In the genomic region with DNA sequence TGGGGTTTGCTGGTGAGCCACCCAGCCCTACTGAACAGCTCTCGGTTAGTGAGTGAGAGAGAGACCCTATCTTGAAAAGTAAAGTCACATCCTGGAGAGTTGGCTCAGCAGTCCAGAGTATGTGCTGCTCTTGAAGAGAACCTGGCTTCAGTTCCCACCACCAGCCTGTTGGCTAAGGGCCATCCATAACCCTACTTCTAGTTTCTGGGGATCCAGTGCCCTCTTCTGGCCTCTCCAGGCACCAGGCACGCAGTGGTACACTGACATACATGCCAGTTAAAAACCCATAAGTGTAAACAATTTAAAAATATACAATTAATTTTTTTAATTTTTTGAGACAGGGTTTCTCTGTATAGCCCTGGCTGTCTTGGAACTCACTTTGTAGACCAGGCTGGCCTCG, we compare ENCODE assay signal across 14 mouse cellular contexts. TPM values are rescaled to one million over a fixed set of nuclear protein-coding genes. Genes with fewer than 3 reads are reported as not detected.
DNase-seq lines count a peak whose midpoint lies in the region; ATAC-seq and TF ChIP-seq lines count a peak whose summit lies in the region.
"Had no signal": no experiment of that assay in that cellular context is flagged by ENCODE, and none has a peak within 500 bp of the region (broad histone marks: within the 10 kb centered on the region; RNA-seq: fewer than 3 reads in every experiment).

No protein-coding gene starts in this region.

- WGBS in thymus, adult 2 months: 86% methylated on average over 3 of the region's 3 CpGs
- WGBS in liver, postnatal 0 days (ENCODE audit: insufficient replicate concordance): 88% methylated on average over 3 of the region's 3 CpGs
- WGBS in heart, embryonic 12.5 days: 75% methylated on average over 3 of the region's 3 CpGs

- peak overlapping the region; percentile 28; the same call in 1 of the 2 replicates for H3K9ac ChIP-seq in liver, postnatal 0 days (replicated peaks)
- H3K9ac ChIP-seq in heart, embryonic 12.5 days: no peak overlapping the region
- H3K9ac ChIP-seq: forebrain, embryonic 13.5 days; heart, embryonic 15.5 days; neural tube, embryonic 15.5 days had no signal

- no peak for TF ChIP-seq POLR2A in thymus, adult 2 months (IDR thresholded peaks at IDR 0.05; ENCODE audit: control insufficient read depth, extremely low read depth, insufficient read depth, low read length, poor library complexity)

- no peaks in the 10 kb centered on the region for H3K9me3 ChIP-seq in liver, postnatal 0 days (ENCODE audit: low read length)
- H3K9me3 ChIP-seq in heart, embryonic 12.5 days (replicated peaks): no peaks in the 10 kb centered on the region
- H3K9me3 ChIP-seq: forebrain, embryonic 13.5 days; heart, embryonic 15.5 days; limb, embryonic 10.5 days; midbrain, embryonic 10.5 days; neural tube, embryonic 15.5 days had no signal

- H3K27ac ChIP-seq in thymus, adult 2 months (ENCODE audit: control insufficient read depth, insufficient read depth, low read length): no peak overlapping the region
- H3K27ac ChIP-seq in liver, postnatal 0 days (ENCODE audit: low read depth): no peak overlapping the region
- no peak overlapping the region for H3K27ac ChIP-seq in heart, embryonic 12.5 days (ENCODE audit: poor library complexity, severe bottlenecking)
- H3K27ac ChIP-seq: forebrain, embryonic 13.5 days; heart, embryonic 15.5 days; limb, embryonic 10.5 days; midbrain, embryonic 10.5 days; neural tube, embryonic 15.5 days had no signal

- no peak for ATAC-seq in liver, postnatal 0 days
- ATAC-seq in heart, embryonic 12.5 days (ENCODE audit: insufficient number of reproducible peaks, low FRiP score): no peak
- ATAC-seq: forebrain, embryonic 13.5 days had no signal

- H3K36me3 ChIP-seq in thymus, adult 2 months (ENCODE audit: control insufficient read depth, insufficient read depth, low read length): no peaks in the 10 kb centered on the region
- peaks cover 2% of the 10 kb centered on the region; the same call in 1 of the 2 replicates for H3K36me3 ChIP-seq in liver, postnatal 0 days (replicated peaks; ENCODE audit: insufficient read depth, low read length)
- H3K36me3 ChIP-seq in heart, embryonic 12.5 days: peaks cover 9% of the 10 kb centered on the region

- no peak overlapping the region for H3K4me3 ChIP-seq in thymus, adult 2 months (ENCODE audit: control insufficient read depth, insufficient read depth, low read length)
- no peak overlapping the region for H3K4me3 ChIP-seq in liver, postnatal 0 days (ENCODE audit: low read depth, low read length)
- no peak overlapping the region for H3K4me3 ChIP-seq in heart, embryonic 12.5 days
- H3K4me3 ChIP-seq: forebrain, embryonic 13.5 days; heart, embryonic 15.5 days; limb, embryonic 10.5 days; midbrain, embryonic 10.5 days; neural tube, embryonic 15.5 days had no signal

- peak overlapping the region; percentile 79; the same call in 1 of the 2 replicates for H3K4me2 ChIP-seq in liver, postnatal 0 days (ENCODE audit: low read depth, low read length)
- no peak overlapping the region for H3K4me2 ChIP-seq in heart, embryonic 12.5 days
- H3K4me2 ChIP-seq: forebrain, embryonic 13.5 days; heart, embryonic 15.5 days; neural tube, embryonic 15.5 days had no signal

- TF ChIP-seq CTCF in thymus, adult 2 months (IDR thresholded peaks at IDR 0.05; ENCODE audit: borderline replicate concordance, control insufficient read depth, extremely low read depth, insufficient read depth, low read length, poor library complexity): no peak
- TF ChIP-seq CTCF in liver, postnatal 0 days (IDR thresholded peaks at IDR 0.05; ENCODE audit: low read depth): peak; percentile 51

- peaks cover 16% of the 10 kb centered on the region for H3K4me1 ChIP-seq in thymus, adult 2 months (replicated peaks; ENCODE audit: control insufficient read depth, insufficient read depth, low read length)
- peaks cover 27% of the 10 kb centered on the region for H3K4me1 ChIP-seq in liver, postnatal 0 days (ENCODE audit: insufficient read depth)
- H3K4me1 ChIP-seq in heart, embryonic 12.5 days (replicated peaks): peaks cover 26% of the 10 kb centered on the region
- H3K4me1 ChIP-seq: neural tube, embryonic 15.5 days had no signal

- intact Hi-C loops in heart, postnatal 25 days (cut with DNase I): loop anchor here (10.0 kb wide), 1 partner anchor 284 kb away; the partner anchor contains the start of gene Dhx8

- DNase-seq in heart, adult 11 months: peak; percentile 76
- no peak for DNase-seq in heart, postnatal 25 days (ENCODE audit: low spot score)
- peak; percentile 36 for DNase-seq in thymus, adult 2 months
- DNase-seq in thymus, adult 18-20 months: no peak
- no peak for DNase-seq in liver, postnatal 0 days
- no peak for DNase-seq in testis, postnatal 10 days (ENCODE audit: low spot score)
- DNase-seq in gastrocnemius, postnatal 10 days: no peak
- DNase-seq: kidney, adult 18-20 months had no signal

- no peak for TF ChIP-seq EP300 in liver, postnatal 0 days (IDR thresholded peaks at IDR 0.05; ENCODE audit: low read depth)

- no peaks in the 10 kb centered on the region for H3K27me3 ChIP-seq in thymus, adult 2 months (ENCODE audit: control insufficient read depth, insufficient read depth, low read length)
- H3K27me3 ChIP-seq in liver, postnatal 0 days (ENCODE audit: insufficient read depth, low read length): no peaks in the 10 kb centered on the region
- H3K27me3 ChIP-seq in heart, embryonic 12.5 days (replicated peaks): no peaks in the 10 kb centered on the region
- H3K27me3 ChIP-seq: forebrain, embryonic 13.5 days; heart, embryonic 15.5 days; neural tube, embryonic 15.5 days had no signal

RNA-seq across cellular contexts. Expression of gene Ifi35, which starts 2.2 kb away (rescaled TPM):
- total RNA-seq in heart, postnatal 25 days (2021): 10 to 100 TPM; 12.0 to 13.7 TPM
- polyA plus RNA-seq in thymus, adult 2 months (2012; rRNA removed): 63.6 and 83.6 TPM in 2 replicates
- polyA plus RNA-seq in liver, postnatal 0 days (2015; fragmentation: Nextera tagmentation; extraction: Ambion mirVana): 27.2 and 28.2 TPM in 2 replicates
- polyA plus RNA-seq in heart, embryonic 12.5 days (2016; fragmentation: Nextera tagmentation; extraction: Ambion mirVana): 11.5 and 12.3 TPM in 2 replicates
- total RNA-seq in gastrocnemius, postnatal 10 days (2021): 1 to 10 TPM; 6.6 to 7.2 TPM

RNA-seq across cellular contexts. Expression of gene Rpl27, which starts 8.3 kb away (rescaled TPM):
- 10 to 100 TPM; 46.7 to 56.2 TPM for total RNA-seq in heart, postnatal 25 days (2021)
- 666 and 730 TPM in 2 replicates for polyA plus RNA-seq in thymus, adult 2 months (2012; rRNA removed)
- 205 and 213 TPM in 2 replicates for polyA plus RNA-seq in liver, postnatal 0 days (2015; fragmentation: Nextera tagmentation; extraction: Ambion mirVana)
- polyA plus RNA-seq in heart, embryonic 12.5 days (2016; fragmentation: Nextera tagmentation; extraction: Ambion mirVana): 247 and 258 TPM in 2 replicates
- 10 to 100 TPM; 55.9 to 84.8 TPM for total RNA-seq in gastrocnemius, postnatal 10 days (2021)

RNA-seq across cellular contexts. Expression of gene Rnd2, which starts 14.4 kb away (rescaled TPM):
- 1 to 10 TPM; 5.7 to 6.2 TPM for total RNA-seq in heart, postnatal 25 days (2021)
- polyA plus RNA-seq in thymus, adult 2 months (2012; rRNA removed): 3.5 and 4.3 TPM in 2 replicates
- 1.9 and 2.0 TPM in 2 replicates for polyA plus RNA-seq in liver, postnatal 0 days (2015; fragmentation: Nextera tagmentation; extraction: Ambion mirVana)
- 30.5 and 31.9 TPM in 2 replicates for polyA plus RNA-seq in heart, embryonic 12.5 days (2016; fragmentation: Nextera tagmentation; extraction: Ambion mirVana)
- 1 to 10 TPM; 5.0 to 5.8 TPM for total RNA-seq in gastrocnemius, postnatal 10 days (2021)

RNA-seq across cellular contexts. Expression of gene Vat1, which starts 15.6 kb away (rescaled TPM):
- total RNA-seq in heart, postnatal 25 days (2021): 10 to 100 TPM; 21.6 to 25.5 TPM
- 67.9 and 73.6 TPM in 2 replicates for polyA plus RNA-seq in thymus, adult 2 months (2012; rRNA removed)
- polyA plus RNA-seq in liver, postnatal 0 days (2015; fragmentation: Nextera tagmentation; extraction: Ambion mirVana): 8.3 and 8.4 TPM in 2 replicates
- polyA plus RNA-seq in heart, embryonic 12.5 days (2016; fragmentation: Nextera tagmentation; extraction: Ambion mirVana): 39.3 and 40.4 TPM in 2 replicates
- 10 to 100 TPM; 39.4 to 50.2 TPM for total RNA-seq in gastrocnemius, postnatal 10 days (2021)

RNA-seq across cellular contexts. Expression of gene Ptges3l, which starts 25.3 kb away (rescaled TPM):
- total RNA-seq in heart, postnatal 25 days (2021): 10 to 100 TPM; 69.0 to 80.2 TPM
- 1.3 and 3.1 TPM in 2 replicates for polyA plus RNA-seq in thymus, adult 2 months (2012; rRNA removed)
- polyA plus RNA-seq in liver, postnatal 0 days (2015; fragmentation: Nextera tagmentation; extraction: Ambion mirVana): 0.65 and 1.0 TPM in 2 replicates
- polyA plus RNA-seq in heart, embryonic 12.5 days (2016; fragmentation: Nextera tagmentation; extraction: Ambion mirVana): 80.3 and 80.5 TPM in 2 replicates
- total RNA-seq in gastrocnemius, postnatal 10 days (2021): 100 to 1,000 TPM in 1 of 2 experiments, 10 to 100 TPM in 1; 90.6 to 101 TPM

Comparison
In these comparisons a context has a peak if more than half of its experiments do, and no peak if none do; other contexts are left out.
1. DNase-seq: peak in heart, adult 11 months (single experiment) and thymus, adult 2 months (single experiment); none in heart, postnatal 25 days (single experiment), thymus, adult 18-20 months (0 of 2), liver, postnatal 0 days (single experiment), testis, postnatal 10 days (single experiment) and gastrocnemius, postnatal 10 days (single experiment).